Mouse (Mus musculus) heart, postnatal 0 days (tissue): ENCODE results near the gene Rere.

ENCODE experiments used
- CTCF ChIP-seq: IDR thresholded peaks from 2 replicates; pipeline ENCODE4 v1.5.1; 2016; ENCODE audit warnings: antibody characterized with exemption, control low read depth, low read depth
- EP300 ChIP-seq: IDR thresholded peaks from 2 replicates; pipeline ENCODE4 v1.6.1; 2016; ENCODE audit warnings: antibody characterized with exemption, low read depth

DNA sequence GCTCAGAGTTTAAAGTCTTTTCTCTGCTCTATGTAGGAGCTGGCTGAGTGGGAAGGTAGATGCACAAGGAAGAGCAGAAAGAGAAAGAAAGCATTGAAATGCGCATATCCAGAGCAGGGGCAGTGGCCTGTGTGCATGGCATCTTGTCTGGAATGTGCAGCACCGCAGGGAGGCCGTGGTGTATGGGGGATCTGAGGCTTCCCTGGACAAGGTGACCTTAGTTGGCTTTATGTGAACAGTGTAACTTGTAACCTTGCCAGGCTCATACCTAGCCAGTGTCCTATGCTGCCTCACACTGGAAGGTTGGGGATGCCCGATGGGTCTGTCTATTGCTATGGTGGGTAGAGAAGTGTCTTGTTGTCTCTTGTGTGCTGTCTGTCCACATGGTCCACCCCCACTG is 165.2 kb downstream of the Rere start:
- TF ChIP-seq CTCF, result peak; percentile 37
- TF ChIP-seq EP300, result no peak
